Mouse (Mus musculus): Measurements from ENCODE around the gene Sema6d.

- TF ChIP-seq CTCF (IDR thresholded peaks at IDR 0.05; ENCODE audit: low read depth), result no peak
- TF ChIP-seq EP300 (IDR thresholded peaks at IDR 0.05; ENCODE audit: low read depth), result no peak
Measured at GRCm38 (mm10) chr2:124121539-124121938, 31.8 kb downstream of the Sema6d start.

All from liver, postnatal 0 days (tissue).